ENCODE assay signal across 8 mouse cellular contexts in genomic region chr8:72722769-72723650, GRCm38 (mm10). TPM values are rescaled to one million over a fixed set of nuclear protein-coding genes. Genes with fewer than 3 reads are reported as not detected.
A peak's percentile ranks its signal among the peaks of the same experiment; 100 is the strongest.
DNase-seq lines count a peak whose midpoint lies in the region; ATAC-seq and TF ChIP-seq lines count a peak whose summit lies in the region.

Gene Sin3b (plus strand): TSS chr8:72723285.

- H3K9ac ChIP-seq in CH12.LX (ENCODE audit: insufficient read depth, low read depth) = peak within 1 kb of the TSS; percentile 77
- peak within 1 kb of the TSS; percentile 98 for H3K9ac ChIP-seq in forebrain, embryonic 12.5 days
- H3K9ac ChIP-seq in heart, postnatal 0 days (replicated peaks; ENCODE audit: low read depth, low read length) = peak within 1 kb of the TSS; percentile 96
- H3K9ac ChIP-seq in liver, embryonic 16.5 days (ENCODE audit: low read depth, low read length) = peak within 1 kb of the TSS; percentile 88
- H3K9ac ChIP-seq in neural tube, embryonic 13.5 days = peak within 1 kb of the TSS; percentile 87

- DNase-seq in CH12.LX (ENCODE audit: extremely low read depth) = peak; percentile 88
- peak; percentile 84 for DNase-seq in c-Kit-positive CD71-positive TER-119-positive erythroid progenitor cells, embryonic 14.5 days (ENCODE audit: low spot score)
- peak; percentile 93 for DNase-seq in heart, postnatal 0 days (ENCODE audit: low spot score)
- peak; percentile 98 for DNase-seq in kidney, postnatal 4 days

- TF ChIP-seq CTCF in CH12.LX (conservative IDR thresholded peaks at IDR 0.05 in 1 of 2, IDR thresholded peaks at IDR 0.05 in 1 of 2; ENCODE audit: low read depth in 2 of 2, low read length in 2 of 2) = no peak
- no peak for TF ChIP-seq CTCF in heart, postnatal 0 days (IDR thresholded peaks at IDR 0.05; ENCODE audit: low read depth)
- TF ChIP-seq CTCF in testis, adult 2 months (IDR thresholded peaks at IDR 0.05; ENCODE audit: control insufficient read depth, insufficient read depth, insufficient replicate concordance, low read depth, low read length) = no peak

- in situ Hi-C loops in CH12.LX (cut with MboI; ENCODE audit: low pct_ligation_motif_present, low pct_unique_long_range_greater_than_20kb, low sequenced_read_pairs) = no loop called here

- H3K9me3 ChIP-seq in CH12.LX (replicated peaks; ENCODE audit: low read length) = no peaks in the 10 kb centered on the region
- no peaks in the 10 kb centered on the region for H3K9me3 ChIP-seq in forebrain, embryonic 12.5 days
- no peaks in the 10 kb centered on the region for H3K9me3 ChIP-seq in heart, postnatal 0 days (replicated peaks; ENCODE audit: control insufficient read depth, low read length)
- no peaks in the 10 kb centered on the region for H3K9me3 ChIP-seq in liver, embryonic 16.5 days (replicated peaks; ENCODE audit: control insufficient read depth, low read length)
- H3K9me3 ChIP-seq in neural tube, embryonic 13.5 days = no peaks in the 10 kb centered on the region

- peak within 1 kb of the TSS; percentile 81 for H3K4me2 ChIP-seq in CH12.LX (ENCODE audit: insufficient read depth, low read depth, poor library complexity, severe bottlenecking)
- peak within 1 kb of the TSS; percentile 96 for H3K4me2 ChIP-seq in forebrain, embryonic 12.5 days
- peak within 1 kb of the TSS; percentile 77 for H3K4me2 ChIP-seq in heart, postnatal 0 days (ENCODE audit: low read depth, low read length)
- H3K4me2 ChIP-seq in liver, embryonic 16.5 days (ENCODE audit: low read depth, low read length) = peak within 1 kb of the TSS; percentile 87
- H3K4me2 ChIP-seq in neural tube, embryonic 13.5 days = peak within 1 kb of the TSS; percentile 82

- no peak for TF ChIP-seq EP300 in CH12.LX (IDR thresholded peaks at IDR 0.05; ENCODE audit: low read length)
- no peak for TF ChIP-seq EP300 in heart, postnatal 0 days (IDR thresholded peaks at IDR 0.05; ENCODE audit: low read depth)

- peak; percentile 99 for ATAC-seq in forebrain, embryonic 12.5 days (ENCODE audit: low FRiP score)
- peak; percentile 100 for ATAC-seq in heart, postnatal 0 days (ENCODE audit: insufficient read depth, low read depth)
- ATAC-seq in liver, embryonic 16.5 days (ENCODE audit: low read depth) = peak; percentile 99
- peak; percentile 98 for ATAC-seq in neural tube, embryonic 13.5 days (ENCODE audit: low read depth)

- peak within 1 kb of the TSS; percentile 69 to 98 (median 97) for H3K4me3 ChIP-seq in CH12.LX (replicated peaks in 1 of 3; ENCODE audit: low read depth in 2 of 3, low read length in 2 of 3, poor library complexity in 1 of 3)
- peak within 1 kb of the TSS; percentile 93 for H3K4me3 ChIP-seq in forebrain, embryonic 12.5 days (replicated peaks)
- peak within 1 kb of the TSS; percentile 97 for H3K4me3 ChIP-seq in heart, postnatal 0 days (ENCODE audit: low read depth, low read length)
- H3K4me3 ChIP-seq in liver, embryonic 16.5 days (ENCODE audit: low read depth, low read length) = peak within 1 kb of the TSS; percentile 92
- peak within 1 kb of the TSS; percentile 85 for H3K4me3 ChIP-seq in neural tube, embryonic 13.5 days
- peak within 1 kb of the TSS; percentile 99 for H3K4me3 ChIP-seq in testis, adult 2 months (ENCODE audit: control insufficient read depth, low read depth, low read length)

- peaks cover 2 to 27% of the 10 kb centered on the region in 2 experiments; a peak in 2 of 4 replicates for H3K4me1 ChIP-seq in CH12.LX (ENCODE audit: control insufficient read depth in 1 of 2, insufficient read depth in 2 of 2)
- peaks cover 11% of the 10 kb centered on the region for H3K4me1 ChIP-seq in forebrain, embryonic 12.5 days
- H3K4me1 ChIP-seq in heart, postnatal 0 days (ENCODE audit: control insufficient read depth, insufficient read depth) = peaks cover 5% of the 10 kb centered on the region; the same call in 1 of the 2 replicates
- H3K4me1 ChIP-seq in liver, embryonic 16.5 days (ENCODE audit: control insufficient read depth, low read depth, low read length) = peaks cover 11% of the 10 kb centered on the region
- peaks cover 17% of the 10 kb centered on the region for H3K4me1 ChIP-seq in neural tube, embryonic 13.5 days (replicated peaks)
- peaks cover 3% of the 10 kb centered on the region for H3K4me1 ChIP-seq in testis, adult 2 months (ENCODE audit: control insufficient read depth, insufficient read depth, low read length)

- dilution Hi-C loops in CH12.LX (cut with MboI; ENCODE audit: extremely low pct_ligation_motif_present, extremely low pct_unique_long_range_greater_than_20kb, low sequenced_read_pairs) = no loop called here

- no peaks in the 10 kb centered on the region for H3K27me3 ChIP-seq in CH12.LX (replicated peaks)
- H3K27me3 ChIP-seq in forebrain, embryonic 12.5 days = no peaks in the 10 kb centered on the region
- no peaks in the 10 kb centered on the region for H3K27me3 ChIP-seq in heart, postnatal 0 days (ENCODE audit: control insufficient read depth, insufficient read depth, low read length)
- H3K27me3 ChIP-seq in liver, embryonic 16.5 days (ENCODE audit: control insufficient read depth, insufficient read depth, low read depth, low read length) = no peaks in the 10 kb centered on the region
- no peaks in the 10 kb centered on the region for H3K27me3 ChIP-seq in neural tube, embryonic 13.5 days
- H3K27me3 ChIP-seq in testis, adult 2 months (ENCODE audit: control insufficient read depth, insufficient read depth, low read length) = no peaks in the 10 kb centered on the region

- H3K27ac ChIP-seq in CH12.LX (ENCODE audit: insufficient read depth, low read depth) = no peak within 1 kb of the TSS
- peak within 1 kb of the TSS; percentile 46; the same call in 1 of the 2 replicates for H3K27ac ChIP-seq in forebrain, embryonic 12.5 days
- peak within 1 kb of the TSS; percentile 63 for H3K27ac ChIP-seq in heart, postnatal 0 days (ENCODE audit: low read depth)
- H3K27ac ChIP-seq in liver, embryonic 16.5 days (ENCODE audit: low read length) = no peak within 1 kb of the TSS
- 0 out of 2 replicates have a peak within 1 kb of the TSS, but pooled peaks have one; percentile 57 for H3K27ac ChIP-seq in neural tube, embryonic 13.5 days (replicated peaks)
- peak within 1 kb of the TSS; percentile 93 for H3K27ac ChIP-seq in testis, adult 2 months (ENCODE audit: control insufficient read depth, insufficient read depth, low read depth, low read length)

- H3K36me3 ChIP-seq in CH12.LX (replicated peaks in 1 of 2; ENCODE audit: control insufficient read depth in 1 of 2, insufficient read depth in 1 of 2, low read length in 1 of 2) = peaks cover 31 to 40% of the 10 kb centered on the region in 2 experiments
- peaks cover 35% of the 10 kb centered on the region for H3K36me3 ChIP-seq in forebrain, embryonic 12.5 days (replicated peaks)
- H3K36me3 ChIP-seq in heart, postnatal 0 days (replicated peaks; ENCODE audit: control insufficient read depth, insufficient read depth, low read length) = peaks cover 31% of the 10 kb centered on the region
- H3K36me3 ChIP-seq in liver, embryonic 16.5 days (ENCODE audit: control insufficient read depth, insufficient read depth) = peaks cover 13% of the 10 kb centered on the region
- H3K36me3 ChIP-seq in neural tube, embryonic 13.5 days = peaks cover 35% of the 10 kb centered on the region
- H3K36me3 ChIP-seq in testis, adult 2 months (ENCODE audit: control insufficient read depth, insufficient read depth, low read length) = peaks cover 7% of the 10 kb centered on the region

- peaks cover 11% of the 10 kb centered on the region for H3K79me2 ChIP-seq in CH12.LX (replicated peaks; ENCODE audit: control insufficient read depth, extremely low read depth, insufficient read depth, poor library complexity, severe bottlenecking)

- WGBS in forebrain, embryonic 12.5 days = 14% methylated on average over 55 of the region's 56 CpGs
- 14% methylated on average over 56 of the region's 56 CpGs for WGBS in heart, postnatal 0 days
- 13% methylated on average over 56 of the region's 56 CpGs for WGBS in liver, embryonic 16.5 days (ENCODE audit: insufficient replicate concordance)
- 13% methylated on average over 56 of the region's 56 CpGs for WGBS in neural tube, embryonic 13.5 days

- TF ChIP-seq POLR2A in CH12.LX (IDR thresholded peaks at IDR 0.05; ENCODE audit: low read depth, low read length) = peak; percentile 96
- peak; percentile 93 for TF ChIP-seq POLR2A in testis, adult 2 months (IDR thresholded peaks at IDR 0.05; ENCODE audit: control insufficient read depth, low read depth, low read length)

- TF ChIP-seq RAD21 in CH12.LX (IDR thresholded peaks at IDR 0.05; ENCODE audit: low read depth, low read length) = no peak

TF ChIP-seq in CH12.LX, 34 proteins besides CTCF, POLR2A, EP300 and RAD21 (continues in another document):
- TF ChIP-seq ZC3H11A (IDR thresholded peaks at IDR 0.05; ENCODE audit: low read depth, low read length) (no peak), USF2 (conservative IDR thresholded peaks at IDR 0.05; ENCODE audit: low read depth, low read length) (no peak), MYC (IDR thresholded peaks at IDR 0.05; ENCODE audit: low read depth, low read length) (no peak), MXI1 (IDR thresholded peaks at IDR 0.05; ENCODE audit: low read depth, low read length) (no peak), NELFE (IDR thresholded peaks at IDR 0.05; ENCODE audit: low read depth, low read length) (peak; percentile 91), ZKSCAN1 (IDR thresholded peaks at IDR 0.05; ENCODE audit: borderline replicate concordance, low read depth, low read length) (no peak), KAT2A (IDR thresholded peaks at IDR 0.05; ENCODE audit: insufficient replicate concordance, low read length) (no peak), JUN (IDR thresholded peaks at IDR 0.05; ENCODE audit: insufficient read depth, low read depth, low read length) (no peak), ETS1 (conservative IDR thresholded peaks at IDR 0.05; ENCODE audit: low read depth, low read length) (no peak), TBP (conservative IDR thresholded peaks at IDR 0.05; ENCODE audit: low read depth, low read length) (peak; percentile 66), IRF4 (IDR thresholded peaks at IDR 0.05; ENCODE audit: low read depth, low read length) (no peak; the same call in 1 of the 2 replicates), POLR2AphosphoS2 (IDR thresholded peaks at IDR 0.05; ENCODE audit: low read depth, low read length) (peak; percentile 73; the same call in 1 of the 2 replicates), USF1 (IDR thresholded peaks at IDR 0.05; ENCODE audit: low read depth, low read length) (no peak)

RNA-seq across cellular contexts. Expression of gene Sin3b, which starts in this region (rescaled TPM):
- total RNA-seq in CH12.LX (2012; rRNA removed) = 148 and 183 TPM in 2 replicates
- 120 and 132 TPM in 2 replicates for total RNA-seq in CH12.LX (2014; rRNA removed)
- 109 and 118 TPM in 2 replicates for polyA plus RNA-seq in CH12.LX (2012; ENCODE audit: insufficient read length, low read depth)
- polyA plus RNA-seq in forebrain, embryonic 12.5 days (2016; fragmentation: Nextera tagmentation; extraction: Ambion mirVana) = 151 and 152 TPM in 2 replicates
- 195 and 231 TPM in 2 replicates for total RNA-seq in heart, postnatal 0 days (2014; rRNA removed; ENCODE audit: low replicate concordance)
- polyA plus RNA-seq in heart, postnatal 0 days (2015; fragmentation: Nextera tagmentation; extraction: Ambion mirVana) = 190 and 203 TPM in 2 replicates
- polyA plus RNA-seq in liver, embryonic 16.5 days (2015; fragmentation: Nextera tagmentation; extraction: Ambion mirVana) = 62.1 and 63.1 TPM in 2 replicates
- 163 and 167 TPM in 2 replicates for polyA plus RNA-seq in neural tube, embryonic 13.5 days (2015; fragmentation: Nextera tagmentation; extraction: Ambion mirVana)
- polyA plus RNA-seq in testis, adult 2 months (2012; rRNA removed) = 468 and 505 TPM in 2 replicates

Comparison
In these comparisons a context has a peak if more than half of its experiments do, and no peak if none do; other contexts are left out.
1. H3K27ac ChIP-seq: peak in forebrain, embryonic 12.5 days (single experiment), heart, postnatal 0 days (single experiment), neural tube, embryonic 13.5 days (single experiment) and testis, adult 2 months (single experiment); none in CH12.LX (single experiment) and liver, embryonic 16.5 days (single experiment).
2. Peak in every context shown above with its lines, with median percentiles within 50 percentile points of each other: DNase-seq, H3K4me2 ChIP-seq, H3K4me3 ChIP-seq, H3K9ac ChIP-seq and ATAC-seq.